Mouse (Mus musculus): ENCODE results near the gene Zbtb16.

- no peak for TF ChIP-seq CTCF (conservative IDR thresholded peaks at IDR 0.05; ENCODE audit: low read length)
- TF ChIP-seq NANOG (IDR thresholded peaks at IDR 0.05; ENCODE audit: borderline replicate concordance, low read length), result no peak
- no peak for TF ChIP-seq POU5F1 (IDR thresholded peaks at IDR 0.05; ENCODE audit: borderline replicate concordance, low read length)
Observed at GRCm38 (mm10) chr9:48694616-48695061, 141.4 kb downstream of the Zbtb16 start.
